Mouse (Mus musculus): Measurements from ENCODE around the gene Iqcc.

GRCm38 (mm10) chr4:129575171-129575844 is 43.6 kb downstream of the Iqcc start:
- TF ChIP-seq CTCF (IDR thresholded peaks at IDR 0.05; ENCODE audit: borderline replicate concordance, insufficient read depth, low read depth, low read length) (no peak), POLR2A (IDR thresholded peaks at IDR 0.05; ENCODE audit: borderline replicate concordance, insufficient read depth, low read length) (no peak)

Measured in cerebellum, adult 2 months (tissue).